Mouse (Mus musculus) bone marrow, adult 2 months (tissue): ENCODE results near the gene Ecsit.

Source experiments
- CTCF ChIP-seq: fragments of 200-500 bp; IDR thresholded peaks from 2 replicates; pipeline ENCODE4 v1.5.1; 2011; ENCODE audit warnings: low read length, control low read depth; ENCODE audit not compliant: control insufficient read depth, insufficient read depth
- POLR2A ChIP-seq: fragments of 200-500 bp; IDR thresholded peaks from 2 replicates; pipeline ENCODE4 v1.6.1; 2011; ENCODE audit warnings: low read depth, mild to moderate bottlenecking, control low read depth, low read length, borderline replicate concordance; ENCODE audit not compliant: control insufficient read depth

DNA sequence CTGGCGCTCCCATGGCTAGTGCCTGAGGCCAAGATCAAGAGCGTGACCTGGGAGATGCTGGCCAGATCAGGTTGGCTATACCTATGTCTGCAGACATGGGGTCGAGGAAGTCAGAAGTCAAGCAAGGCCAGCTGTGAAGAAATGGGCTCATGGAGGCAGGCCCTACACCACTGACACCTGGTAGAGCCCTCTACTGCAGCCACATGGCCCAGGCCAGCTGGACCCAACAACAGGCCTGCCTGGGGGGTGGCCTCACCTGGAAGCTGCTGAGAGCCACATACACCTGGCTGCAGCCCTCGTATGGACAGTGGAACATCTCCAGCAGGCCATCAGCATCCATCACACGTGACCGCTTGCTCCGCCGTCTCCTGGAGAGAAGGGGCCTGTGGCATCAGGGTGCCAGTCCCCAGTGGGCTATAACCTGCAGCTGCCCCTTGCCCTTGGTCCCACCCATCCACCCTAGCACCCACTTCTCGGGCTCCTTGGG is 28.2 kb downstream of the Ecsit start:
- no peak for TF ChIP-seq CTCF
- TF ChIP-seq POLR2A: no peak
